In the genomic region with DNA sequence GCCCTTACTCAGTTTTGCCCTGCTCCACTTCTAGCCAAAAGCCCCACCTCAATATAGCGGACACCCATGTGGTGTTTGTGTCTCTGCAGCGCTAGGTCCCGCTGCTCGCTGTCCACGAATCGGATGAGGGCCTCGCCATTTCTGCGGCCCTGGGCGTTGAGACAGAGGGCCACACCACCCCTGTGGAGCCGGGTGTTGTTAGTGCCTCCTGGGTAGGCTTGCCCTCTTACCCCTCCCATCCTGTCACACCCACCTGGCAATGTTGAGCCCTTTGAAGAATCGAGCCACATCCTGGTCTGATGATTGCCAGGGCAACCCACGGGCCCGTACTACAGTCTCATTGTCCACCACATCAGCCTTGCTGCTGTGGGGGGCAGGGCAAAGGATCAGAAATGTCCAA, we compare ENCODE assay signal across 20 mouse cellular contexts. TPM values are rescaled to one million over a fixed set of nuclear protein-coding genes. Genes with fewer than 3 reads are reported as not detected.
DNase-seq lines count a peak whose midpoint lies in the region; ATAC-seq and TF ChIP-seq lines count a peak whose summit lies in the region.
"Had no signal": no experiment of that assay in that cellular context is flagged by ENCODE, and none has a peak within 500 bp of the region (broad histone marks: within the 10 kb centered on the region; RNA-seq: fewer than 3 reads in every experiment).

No protein-coding gene starts in this region.

- no peak for ATAC-seq in intestine, embryonic 15.5 days
- ATAC-seq in intestine, embryonic 16.5 days: no peak
- ATAC-seq in stomach, embryonic 16.5 days (ENCODE audit: insufficient read depth, low FRiP score): no peak
- no peak for ATAC-seq in forebrain, embryonic 16.5 days
- ATAC-seq: liver, postnatal 0 days; midbrain, embryonic 13.5 days had no signal

- no peak overlapping the region for H3K9ac ChIP-seq in intestine, embryonic 15.5 days
- no peak overlapping the region; the same call in 1 of the 2 replicates for H3K9ac ChIP-seq in intestine, embryonic 16.5 days (ENCODE audit: low read depth, low read length)
- peak overlapping the region; percentile 9; the same call in 1 of the 2 replicates for H3K9ac ChIP-seq in stomach, embryonic 16.5 days (ENCODE audit: low read length)
- no peak overlapping the region for H3K9ac ChIP-seq in forebrain, embryonic 16.5 days (replicated peaks; ENCODE audit: low read depth, low read length)
- H3K9ac ChIP-seq: hindbrain, embryonic 14.5 days; limb, embryonic 13.5 days; liver, postnatal 0 days; midbrain, embryonic 13.5 days had no signal

- H3K36me3 ChIP-seq in intestine, embryonic 15.5 days: peaks cover 26% of the 10 kb centered on the region
- peaks cover 3% of the 10 kb centered on the region; the same call in 1 of the 2 replicates for H3K36me3 ChIP-seq in intestine, embryonic 16.5 days (ENCODE audit: control insufficient read depth, insufficient read depth, low read length)
- peaks cover 39% of the 10 kb centered on the region for H3K36me3 ChIP-seq in thymus, adult 2 months (ENCODE audit: control insufficient read depth, insufficient read depth, low read length)
- peaks cover 16% of the 10 kb centered on the region for H3K36me3 ChIP-seq in stomach, embryonic 16.5 days (ENCODE audit: control insufficient read depth, insufficient read depth, low read length)
- peaks cover 4% of the 10 kb centered on the region; the same call in 1 of the 2 replicates for H3K36me3 ChIP-seq in forebrain, embryonic 16.5 days (ENCODE audit: control insufficient read depth, insufficient read depth)

- H3K4me3 ChIP-seq in intestine, embryonic 15.5 days (replicated peaks): no peak overlapping the region
- no peak overlapping the region for H3K4me3 ChIP-seq in intestine, embryonic 16.5 days (ENCODE audit: low read length)
- no peak overlapping the region for H3K4me3 ChIP-seq in thymus, adult 2 months (ENCODE audit: control insufficient read depth, insufficient read depth, low read length)
- peak overlapping the region; percentile 28; the same call in 1 of the 2 replicates for H3K4me3 ChIP-seq in stomach, embryonic 16.5 days (replicated peaks; ENCODE audit: low read length)
- H3K4me3 ChIP-seq in forebrain, embryonic 16.5 days (replicated peaks; ENCODE audit: low read length): no peak overlapping the region
- H3K4me3 ChIP-seq: limb, embryonic 13.5 days; midbrain, embryonic 13.5 days had no signal

- no peak for TF ChIP-seq POLR2A in thymus, adult 2 months (IDR thresholded peaks at IDR 0.05; ENCODE audit: control insufficient read depth, extremely low read depth, insufficient read depth, low read length, poor library complexity)

- H3K9me3 ChIP-seq in intestine, embryonic 15.5 days: no peaks in the 10 kb centered on the region
- no peaks in the 10 kb centered on the region for H3K9me3 ChIP-seq in intestine, embryonic 16.5 days (ENCODE audit: control insufficient read depth, low read length)
- no peaks in the 10 kb centered on the region for H3K9me3 ChIP-seq in stomach, embryonic 16.5 days (replicated peaks; ENCODE audit: control insufficient read depth, low read length)
- H3K9me3 ChIP-seq in forebrain, embryonic 16.5 days (ENCODE audit: control insufficient read depth, low read length): no peaks in the 10 kb centered on the region
- H3K9me3 ChIP-seq: G1E; limb, embryonic 13.5 days; midbrain, embryonic 13.5 days had no signal

- DNase-seq in thymus, adult 2 months: no peak
- DNase-seq in thymus, postnatal 10 days (ENCODE audit: low spot score in 2 of 2): no peak
- peak; percentile 42 for DNase-seq in T-cell, adult 2 months (ENCODE audit: low spot score)
- no peak for DNase-seq in cerebellum, postnatal 36 days
- DNase-seq: B cell, adult 2 months; cerebellum, postnatal 25 days; gastrocnemius, postnatal 10 days; heart, postnatal 14 days; kidney, adult 2 months; kidney, postnatal 36 days; layer of hippocampus, adult 9-11 months; liver, postnatal 0 days had no signal

- H3K27me3 ChIP-seq in intestine, embryonic 15.5 days (replicated peaks): peaks cover 30% of the 10 kb centered on the region
- peaks cover 13% of the 10 kb centered on the region for H3K27me3 ChIP-seq in intestine, embryonic 16.5 days (replicated peaks; ENCODE audit: control insufficient read depth, insufficient read depth, low read length)
- peaks cover 22% of the 10 kb centered on the region for H3K27me3 ChIP-seq in thymus, adult 2 months (ENCODE audit: control insufficient read depth, insufficient read depth, low read length)
- peaks cover 20% of the 10 kb centered on the region for H3K27me3 ChIP-seq in stomach, embryonic 16.5 days (ENCODE audit: control insufficient read depth, insufficient read depth, low read length)
- peaks cover 39% of the 10 kb centered on the region for H3K27me3 ChIP-seq in forebrain, embryonic 16.5 days (replicated peaks; ENCODE audit: control insufficient read depth, insufficient read depth, low read length)

- no peak overlapping the region for H3K27ac ChIP-seq in intestine, embryonic 15.5 days
- no peak overlapping the region for H3K27ac ChIP-seq in intestine, embryonic 16.5 days (ENCODE audit: low read length)
- H3K27ac ChIP-seq in thymus, adult 2 months (ENCODE audit: control insufficient read depth, insufficient read depth, low read length): peak overlapping the region; percentile 9; the same call in 1 of the 2 replicates
- H3K27ac ChIP-seq in stomach, embryonic 16.5 days (ENCODE audit: low read length): peak overlapping the region; percentile 96; the same call in 1 of the 2 replicates
- H3K27ac ChIP-seq in forebrain, embryonic 16.5 days (ENCODE audit: low read length): no peak overlapping the region
- H3K27ac ChIP-seq: hindbrain, embryonic 14.5 days; limb, embryonic 13.5 days; midbrain, embryonic 13.5 days had no signal

- H3K4me1 ChIP-seq in intestine, embryonic 15.5 days (replicated peaks): peaks cover 28% of the 10 kb centered on the region
- peaks cover 17% of the 10 kb centered on the region for H3K4me1 ChIP-seq in intestine, embryonic 16.5 days (ENCODE audit: control insufficient read depth, insufficient read depth, low read length)
- peaks cover 56% of the 10 kb centered on the region for H3K4me1 ChIP-seq in thymus, adult 2 months (replicated peaks; ENCODE audit: control insufficient read depth, insufficient read depth, low read length)
- peaks cover 15% of the 10 kb centered on the region for H3K4me1 ChIP-seq in stomach, embryonic 16.5 days (ENCODE audit: control insufficient read depth, insufficient read depth, low read length)
- H3K4me1 ChIP-seq in forebrain, embryonic 16.5 days (replicated peaks; ENCODE audit: control insufficient read depth, insufficient read depth, low read length): peaks cover 17% of the 10 kb centered on the region

- TF ChIP-seq CTCF in thymus, adult 2 months (IDR thresholded peaks at IDR 0.05; ENCODE audit: borderline replicate concordance, control insufficient read depth, extremely low read depth, insufficient read depth, low read length, poor library complexity): no peak

- 58% methylated on average over 13 of the region's 13 CpGs for WGBS in intestine, embryonic 15.5 days
- WGBS in intestine, embryonic 16.5 days: 64% methylated on average over 13 of the region's 13 CpGs
- WGBS in thymus, adult 2 months: 62% methylated on average over 13 of the region's 13 CpGs
- 64% methylated on average over 13 of the region's 13 CpGs for WGBS in stomach, embryonic 16.5 days
- WGBS in forebrain, embryonic 16.5 days: 67% methylated on average over 13 of the region's 13 CpGs

- 0 out of 2 replicates have a peak overlapping the region, but pooled peaks have one; percentile 89 for H3K4me2 ChIP-seq in intestine, embryonic 15.5 days (replicated peaks)
- H3K4me2 ChIP-seq in intestine, embryonic 16.5 days (ENCODE audit: low read depth, low read length): no peak overlapping the region
- H3K4me2 ChIP-seq in stomach, embryonic 16.5 days (ENCODE audit: low read depth, low read length): peak overlapping the region; percentile 44
- H3K4me2 ChIP-seq in forebrain, embryonic 16.5 days (ENCODE audit: low read length): no peak overlapping the region
- H3K4me2 ChIP-seq: hindbrain, embryonic 14.5 days; midbrain, embryonic 13.5 days had no signal

RNA-seq across cellular contexts. Expression of a gene that starts 3.2 kb away (rescaled TPM):
- polyA plus RNA-seq in intestine, embryonic 15.5 days (2015; fragmentation: Nextera tagmentation; extraction: Ambion mirVana): 30.2 and 32.7 TPM in 2 replicates
- 35.7 and 38.9 TPM in 2 replicates for polyA plus RNA-seq in intestine, embryonic 16.5 days (2015; fragmentation: Nextera tagmentation; extraction: Ambion mirVana)
- 24.5 and 29.9 TPM in 2 replicates for polyA plus RNA-seq in thymus, adult 2 months (2012; rRNA removed)
- polyA plus RNA-seq in stomach, embryonic 16.5 days (2015; fragmentation: Nextera tagmentation; extraction: Ambion mirVana): 62.6 and 82.5 TPM in 2 replicates
- 0.37 and 0.42 TPM in 2 replicates for polyA plus RNA-seq in forebrain, embryonic 16.5 days (2015; fragmentation: Nextera tagmentation; extraction: Ambion mirVana)
- polyA plus RNA-seq: G1E had no signal

RNA-seq across cellular contexts. Expression of a gene that starts 16.7 kb away (rescaled TPM):
- polyA plus RNA-seq in intestine, embryonic 15.5 days (2015; fragmentation: Nextera tagmentation; extraction: Ambion mirVana): 10.2 and 10.7 TPM in 2 replicates
- polyA plus RNA-seq in intestine, embryonic 16.5 days (2015; fragmentation: Nextera tagmentation; extraction: Ambion mirVana): 10.1 and 10.7 TPM in 2 replicates
- 17.4 and 18.2 TPM in 2 replicates for polyA plus RNA-seq in thymus, adult 2 months (2012; rRNA removed)
- 13.7 and 14.9 TPM in 2 replicates for polyA plus RNA-seq in stomach, embryonic 16.5 days (2015; fragmentation: Nextera tagmentation; extraction: Ambion mirVana)
- polyA plus RNA-seq in forebrain, embryonic 16.5 days (2015; fragmentation: Nextera tagmentation; extraction: Ambion mirVana): 18.2 and 20.6 TPM in 2 replicates

RNA-seq across cellular contexts. Expression of a gene that starts 35.1 kb away (rescaled TPM):
- polyA plus RNA-seq in intestine, embryonic 15.5 days (2015; fragmentation: Nextera tagmentation; extraction: Ambion mirVana): 34.4 and 37.9 TPM in 2 replicates
- polyA plus RNA-seq in intestine, embryonic 16.5 days (2015; fragmentation: Nextera tagmentation; extraction: Ambion mirVana): 24.5 and 24.6 TPM in 2 replicates
- polyA plus RNA-seq in thymus, adult 2 months (2012; rRNA removed): 96.3 and 103 TPM in 2 replicates
- polyA plus RNA-seq in stomach, embryonic 16.5 days (2015; fragmentation: Nextera tagmentation; extraction: Ambion mirVana): 28.7 and 33.2 TPM in 2 replicates
- polyA plus RNA-seq in forebrain, embryonic 16.5 days (2015; fragmentation: Nextera tagmentation; extraction: Ambion mirVana): 49.3 and 58.4 TPM in 2 replicates

Comparison
In these comparisons a context has a peak if more than half of its experiments do, and no peak if none do; other contexts are left out.
1. H3K4me2 ChIP-seq: peak in intestine, embryonic 15.5 days (single experiment) and stomach, embryonic 16.5 days (single experiment); none in intestine, embryonic 16.5 days (single experiment) and forebrain, embryonic 16.5 days (single experiment).
2. H3K27ac ChIP-seq: peak in thymus, adult 2 months (single experiment) and stomach, embryonic 16.5 days (single experiment); none in intestine, embryonic 15.5 days (single experiment), intestine, embryonic 16.5 days (single experiment) and forebrain, embryonic 16.5 days (single experiment).
3. RNA of a gene that starts 3.2 kb away (polyA plus RNA-seq): 62.6 to 82.5 TPM in stomach, embryonic 16.5 days, 35.7 to 38.9 TPM in intestine, embryonic 16.5 days, 30.2 to 32.7 TPM in intestine, embryonic 15.5 days and 24.5 to 29.9 TPM in thymus, adult 2 months; 0.37 to 0.42 TPM in forebrain, embryonic 16.5 days; every median in the first group is over 10 times any median in the second.